Mouse (Mus musculus) left cerebral cortex, postnatal 14 days (tissue): Measurements from ENCODE around the gene Olfr809. TPM values are rescaled to one million over a fixed set of nuclear protein-coding genes. Genes with fewer than 3 reads are reported as not detected.

Source experiments
- DNase-seq, 2 experiments: peaks; one replicate each; pipeline ENCODE4 v3.0.0; 2021 to 2022; ENCODE audit warnings: low spot score in 2 of 2, mixed read lengths in 1 of 2
- intact Hi-C: fragments of 180-260 bp; cut with DNase I; formaldehyde crosslinking; loops from one replicate; pipeline ENCODE4 v1.15.1; 2025
- long read RNA-seq, 2 experiments: library from polyadenylated mRNA; stranded (forward); transcript quantifications; one replicate each; pipeline ENCODE4 v2.0.0; 2021
- microRNA-seq, 2 experiments: library from miRNA; unstranded; fragments of <30 nt; microRNA quantifications; one replicate each; pipeline ENCODE4 v1.2.0; 2022
- total RNA-seq, 2 experiments: library from RNA; stranded (reverse); gene quantifications; 2 replicates each; pipeline ENCODE4 v1.2.3; 2021

Gene Olfr809
- total RNA-seq, result not detected
- long read RNA-seq, experiment 1, result 0 reads
- long read RNA-seq, experiment 2, result 0 reads

- no peak for DNase-seq
- intact Hi-C loops, result no loop called here
Observed at GRCm38 (mm10) chr10:129774338-129774737, at the start of gene Olfr809. TSS of gene Olfr809 (plus strand) at chr10:129774638.

GRCm38 (mm10) chr10:129729275-129729674 lies 45.2 kb upstream of the Olfr809 start, which contains the start of gene Olfr805:
TSS of gene Olfr805 (minus strand) at chr10:129729375.
- no peak for DNase-seq
- intact Hi-C loops, result no loop called here

DNA sequence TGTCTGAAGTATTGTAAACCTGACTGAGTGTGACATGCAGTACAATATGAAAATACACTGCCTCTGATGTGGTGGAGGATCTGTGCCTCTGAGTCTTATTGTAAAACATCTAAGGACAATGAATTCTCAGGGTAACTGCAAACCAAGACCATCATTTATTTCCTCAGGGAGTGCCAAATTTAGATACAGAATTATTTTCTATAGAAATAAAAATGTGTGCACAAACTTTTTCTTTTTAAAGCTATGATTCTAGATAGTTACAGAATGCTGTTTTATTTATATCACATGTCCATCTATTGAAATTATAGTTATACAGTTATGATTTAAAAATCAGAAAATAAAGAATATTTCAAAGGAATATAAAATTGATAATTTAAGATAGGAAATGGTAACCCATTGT lies 32.6 kb upstream of the Olfr809 start, which contains the start of gene Olfr806:
TSS of gene Olfr806 (minus strand) at position 101 of the 400 bp plus-strand sequence.
- intact Hi-C loops, result no loop called here
- DNase-seq, result no peak

DNA sequence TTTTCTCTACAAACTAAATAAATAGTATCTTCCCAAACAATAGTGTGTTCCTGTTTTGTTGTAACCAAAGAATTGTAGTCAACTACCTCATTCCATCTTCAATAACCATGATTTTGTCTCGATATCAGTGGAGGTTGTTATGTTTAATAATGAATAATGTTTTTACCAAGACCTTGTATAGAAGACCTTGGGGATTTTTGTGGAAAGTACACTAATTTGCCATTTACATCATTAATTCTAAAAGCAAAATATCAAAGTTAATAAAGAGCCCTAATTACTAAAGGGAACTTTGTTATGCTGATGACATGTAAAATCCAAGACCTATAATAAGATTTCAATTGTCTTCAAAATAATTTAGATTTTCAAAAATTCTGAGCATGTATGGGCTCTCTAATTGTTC lies 16.7 kb upstream of the Olfr809 start, which contains the start of gene Olfr807:
TSS of gene Olfr807 (minus strand) at position 101 of the 400 bp plus-strand sequence.
- DNase-seq, result no peak
- intact Hi-C loops, result no loop called here

DNA sequence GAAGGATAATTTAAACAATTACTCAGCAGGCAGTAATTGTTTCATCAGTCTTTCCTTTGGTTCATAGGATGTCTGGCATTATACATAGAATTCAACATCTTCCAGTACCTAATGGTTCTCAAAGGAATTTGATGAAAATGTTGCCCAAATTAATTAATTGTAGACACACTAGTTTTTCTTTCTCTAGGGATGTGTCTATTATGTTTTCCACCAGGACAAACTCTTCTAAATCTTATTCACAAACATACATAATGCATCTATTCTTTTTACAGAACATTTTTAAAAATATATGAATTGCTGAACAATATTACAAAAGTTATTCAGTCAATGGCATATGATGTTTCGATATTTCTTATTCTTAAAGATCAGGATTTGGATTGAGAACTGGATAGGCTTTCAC lies 9.3 kb upstream of the Olfr809 start, which contains the start of gene Olfr808:
TSS of gene Olfr808 (plus strand) at position 301 of the 400 bp plus-strand sequence.
- intact Hi-C loops, result no loop called here
- no peak for DNase-seq

DNA sequence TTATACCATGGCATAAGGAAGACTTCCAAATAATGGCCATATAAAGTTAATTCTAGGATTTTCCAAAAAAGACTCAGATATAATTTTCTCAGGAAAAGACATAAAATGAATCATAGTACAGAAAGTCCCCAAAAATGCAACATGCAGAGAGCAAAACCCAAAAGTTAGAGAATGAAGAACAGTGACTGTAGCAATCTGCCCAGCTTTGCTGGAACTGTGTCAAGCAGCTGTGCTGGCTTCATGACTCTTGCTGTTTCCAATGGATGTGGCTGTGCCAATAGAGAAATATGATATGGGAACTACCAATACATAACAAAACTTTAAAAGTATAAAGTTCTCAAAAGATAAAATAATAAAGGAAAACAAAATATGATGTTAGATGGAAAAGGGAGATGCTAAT lies 3.7 kb downstream of the Olfr809 start:
- intact Hi-C loops, result no loop called here
- no peak for DNase-seq

DNA sequence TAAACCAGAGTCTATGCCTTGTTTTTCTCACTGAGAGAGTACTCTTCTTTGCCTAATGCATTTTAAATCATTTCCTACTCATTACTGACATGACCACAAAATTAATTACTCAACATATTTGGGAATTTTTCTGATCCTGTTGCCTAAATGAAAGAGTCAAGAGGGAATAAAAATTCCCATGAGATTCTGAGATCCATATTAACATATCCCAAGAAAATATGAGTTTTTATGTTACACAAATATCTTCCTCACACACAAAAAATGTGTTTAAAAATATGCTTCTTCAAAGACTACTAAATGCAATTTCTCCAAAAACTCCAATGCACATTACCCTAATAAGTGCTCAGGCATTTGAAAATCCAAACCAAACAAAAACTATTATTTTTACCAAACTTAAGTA lies 20.4 kb downstream of the Olfr809 start, which contains the start of gene Olfr810:
TSS of gene Olfr810 (minus strand) at position 101 of the 400 bp plus-strand sequence.
- intact Hi-C loops, result no loop called here
- no peak for DNase-seq

DNA sequence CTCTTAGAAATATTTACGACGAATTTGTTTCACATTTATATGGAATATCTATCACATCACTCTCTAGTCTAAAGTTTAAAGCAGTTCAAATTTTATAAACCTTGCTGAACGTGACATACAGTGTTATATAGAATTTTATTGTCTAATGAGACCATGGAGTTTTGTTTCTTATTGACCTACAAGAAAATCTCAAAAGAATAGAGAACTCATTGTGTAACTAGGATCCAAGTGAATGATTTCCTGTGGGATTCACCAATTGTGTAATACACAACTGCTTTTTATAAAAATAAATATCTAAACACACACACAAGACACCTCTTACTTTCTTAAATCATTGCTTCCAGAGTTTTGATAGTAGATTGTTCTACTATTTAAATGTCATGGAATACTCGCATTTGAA lies 29.9 kb downstream of the Olfr809 start, which contains the start of gene Olfr811:
TSS of gene Olfr811 (minus strand) at position 101 of the 400 bp plus-strand sequence.
- DNase-seq, result no peak
- intact Hi-C loops, result no loop called here

Small RNA genes within 50 kb of the gene (microRNA-seq; reads per million reads assigned to microRNA genes)
- gene Gm24485, result 0 reads per million in 2 experiments

Other genes with a start within 250 kb of the Olfr809 start
- not detected for gene Olfr792, start 235.5 kb upstream of the Olfr809 start, total RNA-seq
- not detected for gene Olfr794, start 207.0 kb upstream of the Olfr809 start, total RNA-seq
- gene Olfr796, start 162.1 kb upstream of the Olfr809 start, total RNA-seq, result not detected
- not detected for gene Olfr798, start 146.7 kb upstream of the Olfr809 start, total RNA-seq
- not detected for gene Olfr799, start 137.2 kb upstream of the Olfr809 start, total RNA-seq
- gene Olfr800, start 116.9 kb upstream of the Olfr809 start, total RNA-seq, result not detected
- gene Olfr801, start 100.8 kb upstream of the Olfr809 start, total RNA-seq, result not detected
- under 1 TPM; 0.06 to 0.22 TPM for gene Olfr802, start 86.5 kb upstream of the Olfr809 start, total RNA-seq
- not detected for gene Olfr803, start 80.4 kb upstream of the Olfr809 start, total RNA-seq
- gene Olfr804, start 71.4 kb upstream of the Olfr809 start, total RNA-seq, result not detected
- not detected for gene Olfr805, start 45.3 kb upstream of the Olfr809 start, total RNA-seq
- not detected for gene Olfr806, start 32.7 kb upstream of the Olfr809 start, total RNA-seq
- not detected for gene Olfr807, start 16.8 kb upstream of the Olfr809 start, total RNA-seq
- gene Olfr808, start 9.2 kb upstream of the Olfr809 start, total RNA-seq, result not detected
- gene Olfr810, start 20.3 kb downstream of the Olfr809 start, total RNA-seq, result not detected
- gene Olfr811, start 29.8 kb downstream of the Olfr809 start, total RNA-seq, result not detected
- not detected for gene Olfr812, start 71.5 kb downstream of the Olfr809 start, total RNA-seq
- not detected for gene Olfr813, start 80.7 kb downstream of the Olfr809 start, total RNA-seq
- gene Olfr814, start 105.2 kb downstream of the Olfr809 start, total RNA-seq, result not detected
- gene Olfr815, start 131.2 kb downstream of the Olfr809 start, total RNA-seq, result not detected
- not detected for gene Olfr816, start 141.0 kb downstream of the Olfr809 start, total RNA-seq
- not detected for gene Olfr818, start 174.5 kb downstream of the Olfr809 start, total RNA-seq
- not detected for gene Olfr819, start 192.6 kb downstream of the Olfr809 start, total RNA-seq
- gene Olfr247, start 201.5 kb downstream of the Olfr809 start, total RNA-seq, result not detected
- gene Gm10310, start 210.4 kb downstream of the Olfr809 start, total RNA-seq, result not detected
- not detected for gene Olfr820, start 238.0 kb downstream of the Olfr809 start, total RNA-seq